Mouse (Mus musculus): ENCODE measurements at regions not wholly inside any gene's neighbourhood (a gene's known extent, or its start where the extent isn't known, plus 50 kb on each side); places are given as distances from the start of the nearest gene placed in this dataset.

GRCm38 (mm10) chr3:153119142-153119541, 137.1 kb upstream of the St6galnac5 start:
- TF ChIP-seq TCF12 (IDR thresholded peaks at IDR 0.05; ENCODE audit: low read depth, low read length) (peak; percentile 41; the same call in 1 of the 2 replicates), CTCF (IDR thresholded peaks at IDR 0.05 in 2 of 3, conservative IDR thresholded peaks at IDR 0.05 in 1 of 3; ENCODE audit: control insufficient read depth in 1 of 3, insufficient read depth in 1 of 3, low read depth in 2 of 3, low read length in 3 of 3, poor library complexity in 1 of 3, severe bottlenecking in 1 of 3) (no peak), ETS1 (IDR thresholded peaks at IDR 0.05; ENCODE audit: low read depth, low read length) (no peak), POLR2A (IDR thresholded peaks at IDR 0.05; ENCODE audit: control insufficient read depth in 1 of 2, insufficient read depth in 1 of 2, low read depth in 1 of 2, low read length in 2 of 2, poor library complexity in 1 of 2) (no peak), MXI1 (IDR thresholded peaks at IDR 0.05; ENCODE audit: low read depth, low read length) (no peak)
